Mouse (Mus musculus) midbrain, embryonic 14.5 days (tissue): Measurements from ENCODE around the gene Plekhb1. TPM values are rescaled to one million over a fixed set of nuclear protein-coding genes. Genes with fewer than 3 reads are reported as not detected.

Experiments
- ATAC-seq: fragments of 200-750 bp; cut with Nextera tagmentation; 2 replicates; pipeline ENCODE4 v1.8.0; 2017; ENCODE audit warnings: moderate number of reproducible peaks, moderate library complexity; ENCODE audit not compliant: low FRiP score, low TSS enrichment
- DNase-seq: peaks from one replicate; pipeline ENCODE4 v3.0.0-alpha.2; 2015
- H3K27ac ChIP-seq: fragments of 300-500 bp; sonication (generic); replicated peaks from 2 replicates; pipeline ENCODE4 v1.5.1; 2014; ENCODE audit warnings: mild to moderate bottlenecking, low read depth, low read length, moderate library complexity
- H3K27me3 ChIP-seq: fragments of 300-500 bp; sonication (generic); 2 replicates; pipeline ENCODE4 v1.6.1; 2014; ENCODE audit warnings: low read length, control low read depth, mixed read lengths; ENCODE audit not compliant: control insufficient read depth, insufficient read depth
- H3K36me3 ChIP-seq: fragments of 300-500 bp; sonication (generic); 2 replicates; pipeline ENCODE4 v1.6.1; 2014; ENCODE audit warnings: low read length, control low read depth; ENCODE audit not compliant: control insufficient read depth, insufficient read depth
- H3K4me1 ChIP-seq: fragments of 300-500 bp; sonication (generic); 2 replicates; pipeline ENCODE4 v1.6.1; 2014; ENCODE audit warnings: mild to moderate bottlenecking, antibody characterized with exemption, low read length, control low read depth; ENCODE audit not compliant: control insufficient read depth, insufficient read depth
- H3K4me2 ChIP-seq: fragments of 300-500 bp; sonication (generic); 2 replicates; pipeline ENCODE4 v1.6.1; 2014; ENCODE audit warnings: mild to moderate bottlenecking, low read length, moderate library complexity
- H3K4me3 ChIP-seq: fragments of 300-500 bp; sonication (generic); replicated peaks from 2 replicates; pipeline ENCODE4 v1.5.1; 2014; ENCODE audit warnings: low read depth, low read length
- H3K9ac ChIP-seq: fragments of 300-500 bp; sonication (generic); replicated peaks from 2 replicates; pipeline ENCODE4 v1.6.1; 2014; ENCODE audit warnings: mild to moderate bottlenecking, low read length, moderate library complexity
- H3K9me3 ChIP-seq: fragments of 300-500 bp; sonication (generic); 2 replicates; pipeline ENCODE4 v1.6.1; 2016; ENCODE audit warnings: low read length, control low read depth, mixed read lengths; ENCODE audit not compliant: control insufficient read depth
- WGBS: fragments of 180-500 bp; shearing (Covaris S2); extraction: QIAGEN DNeasy Blood & Tissue Kit; methylation state at CpG from one replicate; pipeline ENCODE4 v1.1.7; 2014; 5-methylcytosine and 5-hydroxymethylcytosine counted together
- polyA plus RNA-seq: library from polyadenylated mRNA; unstranded; fragments of >200 nt; fragmentation: Nextera tagmentation; extraction: Ambion mirVana; gene quantifications from 2 replicates; pipeline ENCODE4 v1.2.1, GENCODE M21; 2014

Gene Plekhb1
- polyA plus RNA-seq, 1 experiment from 2014 or later, result 7.8 TPM

- Histone ChIP-seq H3K4me3 (no peak overlapping the region), H3K27ac (0 out of 2 replicates have a peak overlapping the region, but pooled peaks have one; percentile 0), H3K9me3 (no peaks in the 10 kb centered on the region), H3K36me3 (no peaks in the 10 kb centered on the region), H3K4me1 (peaks cover 6% of the 10 kb centered on the region; the same call in 1 of the 2 replicates), H3K4me2 (peak overlapping the region; percentile 35), H3K27me3 (no peaks in the 10 kb centered on the region), H3K9ac (peak overlapping the region; percentile 34; the same call in 1 of the 2 replicates)
- DNase-seq (no peak), ATAC-seq (no peak)
- 48% methylated on average over 11 of the region's 11 CpGs for WGBS
Observed at GRCm38 (mm10) chr7:100663729-100664304, 1.6 kb upstream of the Plekhb1 start.

- H3K4me2 ChIP-seq, result peak overlapping the region; percentile 35
- H3K27me3 ChIP-seq, result no peaks in the 10 kb centered on the region
- H3K27ac ChIP-seq, result 0 out of 2 replicates have a peak overlapping the region, but pooled peaks have one; percentile 0
- DNase-seq (peak; percentile 95), ATAC-seq (peak; percentile 76)
- H3K36me3 ChIP-seq, result no peaks in the 10 kb centered on the region
- H3K4me3 ChIP-seq, result no peak overlapping the region
- peak overlapping the region; percentile 34; the same call in 1 of the 2 replicates for H3K9ac ChIP-seq
- WGBS, result 2% methylated on average over 13 of the region's 13 CpGs
- no peaks in the 10 kb centered on the region for H3K9me3 ChIP-seq
- peaks cover 6% of the 10 kb centered on the region; the same call in 1 of the 2 replicates for H3K4me1 ChIP-seq
Observed at GRCm38 (mm10) chr7:100663190-100663589, 976 bp upstream of the Plekhb1 start.

DNA sequence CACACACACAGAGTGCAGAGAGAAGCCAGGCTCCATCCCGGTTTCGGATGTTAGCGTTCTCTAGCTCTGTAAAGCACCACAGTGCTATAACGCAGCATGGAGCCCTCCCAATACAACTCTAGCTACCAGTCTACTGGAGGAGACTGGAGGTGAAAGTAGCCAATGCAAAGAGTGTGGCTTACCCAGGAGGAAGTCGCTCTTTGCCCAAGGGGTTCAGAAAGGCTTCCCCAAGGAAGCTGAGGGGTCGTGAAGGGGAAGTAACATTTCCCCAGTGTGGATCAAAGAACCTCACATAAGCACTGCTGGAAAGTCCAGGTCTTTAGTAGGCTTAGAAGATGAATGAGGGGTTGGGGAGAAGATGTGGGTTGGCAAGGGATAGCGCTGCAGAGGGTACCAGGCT lies 950 bp downstream of the Plekhb1 start:
- 89% methylated on average over 7 of the region's 7 CpGs for WGBS
- peaks cover 6% of the 10 kb centered on the region; the same call in 1 of the 2 replicates for H3K4me1 ChIP-seq
- no peak overlapping the region for H3K27ac ChIP-seq
- H3K27me3 ChIP-seq, result no peaks in the 10 kb centered on the region
- no peak overlapping the region for H3K4me2 ChIP-seq
- DNase-seq (no peak), ATAC-seq (no peak)
- H3K36me3 ChIP-seq, result no peaks in the 10 kb centered on the region
- no peak overlapping the region for H3K9ac ChIP-seq
- no peak overlapping the region for H3K4me3 ChIP-seq
- H3K9me3 ChIP-seq, result no peaks in the 10 kb centered on the region

DNA sequence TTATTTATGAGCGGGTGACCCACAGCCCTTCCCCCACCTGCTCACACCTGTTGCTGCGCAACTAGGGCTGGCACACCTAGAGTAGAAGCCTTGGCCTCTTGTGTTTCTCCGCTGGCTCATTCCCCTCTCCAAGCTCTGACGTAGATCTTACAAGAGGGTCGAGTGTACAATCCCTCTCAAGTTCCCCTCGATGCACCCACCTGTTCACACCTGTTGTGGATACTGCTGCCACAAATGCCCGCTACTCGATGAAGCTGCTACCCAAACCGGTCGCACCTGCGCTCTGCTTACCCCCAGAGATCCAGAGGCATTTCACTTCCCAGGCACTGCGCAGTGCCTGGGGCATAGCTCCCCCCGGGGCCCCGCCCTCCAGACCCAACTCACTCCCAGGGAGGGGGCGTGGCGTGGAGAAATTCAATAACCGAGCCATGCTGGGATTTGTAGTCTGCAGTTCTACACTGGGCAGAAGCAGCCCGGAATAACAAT lies 4.1 kb downstream of the Plekhb1 start:
- WGBS, result 32% methylated on average over 18 of the region's 18 CpGs
- H3K9me3 ChIP-seq, result no peaks in the 10 kb centered on the region
- H3K4me1 ChIP-seq, result peaks cover 6% of the 10 kb centered on the region
- H3K27me3 ChIP-seq, result no peaks in the 10 kb centered on the region
- H3K4me3 ChIP-seq, result no peak overlapping the region
- peak; percentile 52 for DNase-seq
- no peaks in the 10 kb centered on the region for H3K36me3 ChIP-seq
- H3K27ac ChIP-seq, result no peak overlapping the region
- no peak for ATAC-seq
- H3K9ac ChIP-seq, result no peak overlapping the region
- H3K4me2 ChIP-seq, result no peak overlapping the region

GRCm38 (mm10) chr7:100656739-100657138 lies 5.5 kb downstream of the Plekhb1 start:
- no peak for ATAC-seq
- no peak for DNase-seq

DNA sequence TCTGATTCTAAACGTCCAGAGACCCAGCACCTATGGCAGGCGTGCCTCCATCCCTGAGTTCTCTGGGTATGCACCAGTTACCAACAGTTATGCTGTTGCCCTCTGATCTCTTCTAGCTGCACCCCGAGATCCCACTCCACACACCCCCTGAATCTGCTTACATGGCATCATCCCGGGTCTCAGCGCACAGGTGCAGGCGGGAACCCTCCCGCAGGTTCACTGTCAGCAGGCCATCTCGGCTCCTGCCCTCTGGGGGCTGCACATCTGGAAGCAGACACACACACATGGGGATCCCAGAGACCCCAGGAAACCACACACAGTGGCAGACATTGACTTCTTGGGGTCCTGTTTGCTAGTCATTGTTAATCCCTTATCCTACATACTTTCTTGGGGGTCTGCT lies 7.8 kb downstream of the Plekhb1 start:
- Histone ChIP-seq H3K4me2 (no peak overlapping the region), H3K9ac (no peak overlapping the region), H3K4me1 (peaks cover 6% of the 10 kb centered on the region; the same call in 1 of the 2 replicates), H3K9me3 (no peaks in the 10 kb centered on the region), H3K27me3 (no peaks in the 10 kb centered on the region), H3K27ac (peak overlapping the region; percentile 43), H3K4me3 (no peak overlapping the region), H3K36me3 (0 out of 2 replicates have a peak, but pooled peaks cover 3% of the 10 kb centered on the region)
- no peak for DNase-seq
- ATAC-seq, result no peak
- WGBS, result 80% methylated on average over 8 of the region's 8 CpGs

More at GRCm38 (mm10) chr7:100656739-100657138, 5.5 kb downstream of the Plekhb1 start:
- WGBS, result 51% methylated on average over 5 of the region's 5 CpGs
- H3K9ac ChIP-seq, result no peak overlapping the region
- H3K27ac ChIP-seq, result no peak overlapping the region
- 0 out of 2 replicates have a peak, but pooled peaks cover 2% of the 10 kb centered on the region for H3K36me3 ChIP-seq
- H3K4me3 ChIP-seq, result no peak overlapping the region
- peaks cover 6% of the 10 kb centered on the region; the same call in 1 of the 2 replicates for H3K4me1 ChIP-seq
- H3K4me2 ChIP-seq, result no peak overlapping the region
- H3K27me3 ChIP-seq, result no peaks in the 10 kb centered on the region
- no peaks in the 10 kb centered on the region for H3K9me3 ChIP-seq

DNA sequence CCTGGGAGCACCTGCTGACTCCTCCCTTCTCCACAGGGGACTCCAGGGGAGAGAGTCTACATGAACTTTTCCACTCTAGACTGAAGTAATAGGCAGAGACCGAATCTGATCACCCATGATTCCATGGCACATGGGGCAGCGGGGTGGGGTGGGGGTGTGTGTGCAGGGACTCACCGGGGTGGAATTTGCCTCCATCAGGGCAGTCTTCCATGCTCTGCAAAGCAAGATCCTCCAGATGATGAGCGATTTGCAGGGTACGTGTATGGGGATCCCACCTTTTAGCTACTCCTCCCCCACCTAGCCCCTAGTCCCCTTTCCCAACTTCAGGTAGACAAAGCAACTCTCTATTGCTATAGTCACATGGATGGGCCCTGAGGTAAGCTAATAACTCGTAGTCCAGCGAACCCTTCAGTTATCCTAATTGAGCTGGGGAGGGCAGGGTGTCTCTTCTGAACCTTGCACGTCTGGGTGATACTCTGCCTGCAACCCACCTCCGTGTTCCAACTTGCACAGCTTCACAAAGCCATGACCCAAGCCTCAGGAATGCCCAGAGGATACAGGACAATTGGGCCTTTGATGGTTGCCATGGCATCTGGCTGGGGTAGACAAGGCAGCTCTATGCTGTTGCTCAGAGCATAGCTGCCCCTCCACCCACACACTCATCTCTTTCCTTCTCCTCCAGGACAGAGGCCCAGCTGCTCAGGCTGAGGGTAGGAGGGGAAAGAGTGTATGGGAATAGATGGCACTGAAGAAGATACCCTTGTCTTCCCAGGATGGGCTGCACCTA lies 8.5 kb downstream of the Plekhb1 start:
- 54% methylated on average over 9 of the region's 9 CpGs for WGBS
- no peaks in the 10 kb centered on the region for H3K27me3 ChIP-seq
- H3K9me3 ChIP-seq, result no peaks in the 10 kb centered on the region
- H3K27ac ChIP-seq, result peak overlapping the region; percentile 43
- peaks cover 6% of the 10 kb centered on the region; the same call in 1 of the 2 replicates for H3K4me1 ChIP-seq
- no peak overlapping the region for H3K9ac ChIP-seq
- no peak overlapping the region for H3K4me2 ChIP-seq
- H3K4me3 ChIP-seq, result no peak overlapping the region
- DNase-seq (peak; percentile 68), ATAC-seq (peak; percentile 56)
- 0 out of 2 replicates have a peak, but pooled peaks cover 3% of the 10 kb centered on the region for H3K36me3 ChIP-seq

- no peak overlapping the region for H3K4me2 ChIP-seq
- no peaks in the 10 kb centered on the region for H3K9me3 ChIP-seq
- H3K36me3 ChIP-seq, result 0 out of 2 replicates have a peak, but pooled peaks cover 6% of the 10 kb centered on the region
- no peak overlapping the region for H3K9ac ChIP-seq
- no peak for DNase-seq
- H3K4me3 ChIP-seq, result no peak overlapping the region
- no peak overlapping the region for H3K27ac ChIP-seq
- H3K4me1 ChIP-seq, result peaks cover 6% of the 10 kb centered on the region; the same call in 1 of the 2 replicates
- no peaks in the 10 kb centered on the region for H3K27me3 ChIP-seq
- 80% methylated on average over 4 of the region's 4 CpGs for WGBS
- no peak for ATAC-seq
Observed at GRCm38 (mm10) chr7:100651011-100651410, 11.2 kb downstream of the Plekhb1 start.
